Mouse (Mus musculus) liver, embryonic 14.5 days (tissue): Measurements from ENCODE around the gene Sos2.

Experiments
- CTCF ChIP-seq: IDR thresholded peaks from 2 replicates; pipeline ENCODE4 v1.5.1; 2016; ENCODE audit warnings: antibody characterized with exemption, low read depth, control low read depth
- EP300 ChIP-seq: IDR thresholded peaks from 2 replicates; pipeline ENCODE4 v1.6.1; 2016; ENCODE audit warnings: antibody characterized with exemption, low read depth

DNA sequence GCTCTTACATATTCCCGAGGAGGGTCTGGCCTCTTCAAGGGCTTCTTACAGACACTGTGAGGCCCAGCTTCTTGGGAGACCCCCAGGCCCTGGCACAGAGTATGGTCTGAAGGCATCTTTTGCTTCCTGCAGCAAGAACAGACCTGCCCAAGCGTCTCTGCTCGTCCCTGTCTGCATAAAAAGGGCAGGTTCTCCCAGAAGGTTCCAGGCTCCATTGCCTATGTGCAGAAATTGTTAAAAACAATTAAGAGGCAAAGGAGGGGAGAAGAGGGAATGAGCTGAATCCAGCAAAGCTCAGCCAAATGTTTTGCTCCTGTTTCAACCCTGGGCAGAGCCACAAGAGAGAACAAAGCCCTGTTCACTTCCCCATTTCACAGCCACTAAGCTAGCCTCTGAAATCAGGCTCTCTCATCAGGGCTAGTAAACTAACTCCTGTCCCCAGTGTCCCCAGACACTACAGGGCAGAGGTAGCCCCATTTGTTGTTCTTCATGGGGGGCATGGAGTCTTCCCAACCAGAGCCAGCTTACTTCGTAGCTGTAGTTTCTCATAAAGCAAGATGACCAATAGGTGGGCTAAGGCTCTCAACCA is 143.2 kb downstream of the Sos2 start:
- TF ChIP-seq CTCF (no peak), EP300 (no peak)
